Mouse (Mus musculus) forebrain, embryonic 16.5 days (tissue): ENCODE measurements around the gene Pcyt2. TPM values are rescaled to one million over a fixed set of nuclear protein-coding genes. Genes with fewer than 3 reads are reported as not detected.

Experiments
- ATAC-seq: fragments of 200-750 bp; cut with Nextera tagmentation; 2 replicates; pipeline ENCODE4 v1.8.0; 2017; ENCODE audit warnings: mild to moderate bottlenecking, moderate library complexity
- H3K27ac ChIP-seq: fragments of 300-500 bp; sonication (generic); 2 replicates; pipeline ENCODE4 v1.5.1; 2014; ENCODE audit warnings: low read length, control low read depth
- H3K27me3 ChIP-seq: fragments of 300-500 bp; sonication (generic); replicated peaks from 2 replicates; pipeline ENCODE4 v1.6.1; 2014; ENCODE audit warnings: low read length; ENCODE audit not compliant: control insufficient read depth, insufficient read depth
- H3K36me3 ChIP-seq: fragments of 300-500 bp; sonication (generic); 2 replicates; pipeline ENCODE4 v1.6.1; 2014; ENCODE audit not compliant: control insufficient read depth, insufficient read depth
- H3K4me1 ChIP-seq: fragments of 300-500 bp; sonication (generic); replicated peaks from 2 replicates; pipeline ENCODE4 v1.6.1; 2014; ENCODE audit warnings: low read length; ENCODE audit not compliant: control insufficient read depth, insufficient read depth
- H3K4me2 ChIP-seq: fragments of 300-500 bp; sonication (generic); 2 replicates; pipeline ENCODE4 v1.6.1; 2014; ENCODE audit warnings: mild to moderate bottlenecking, low read length, control low read depth
- H3K4me3 ChIP-seq: fragments of 300-500 bp; sonication (generic); replicated peaks from 2 replicates; pipeline ENCODE4 v1.5.1; 2014; ENCODE audit warnings: mild to moderate bottlenecking, low read length, control low read depth
- H3K9ac ChIP-seq: fragments of 300-500 bp; sonication (generic); replicated peaks from 2 replicates; pipeline ENCODE4 v1.6.1; 2014; ENCODE audit warnings: low read depth, low read length, control low read depth
- H3K9me3 ChIP-seq: fragments of 300-500 bp; sonication (generic); 2 replicates; pipeline ENCODE4 v1.6.1; 2016; ENCODE audit warnings: low read length; ENCODE audit not compliant: control insufficient read depth
- WGBS: fragments of 180-500 bp; shearing (Covaris S2); extraction: QIAGEN DNeasy Blood & Tissue Kit; methylation state at CpG from one replicate; pipeline ENCODE4 v1.1.7; 2014; 5-methylcytosine and 5-hydroxymethylcytosine counted together
- polyA plus RNA-seq: library from polyadenylated mRNA; unstranded; fragments of >200 nt; fragmentation: Nextera tagmentation; extraction: Ambion mirVana; gene quantifications from 2 replicates; pipeline ENCODE4 v1.2.1, GENCODE M21; 2015

Gene Pcyt2
- polyA plus RNA-seq, 1 experiment from 2014 or later, result 234 TPM

GRCm38 (mm10) chr11:120657301-120657700, 39.6 kb upstream of the Pcyt2 start:
- no peak for ATAC-seq
- no peak overlapping the region for H3K9ac ChIP-seq
- peaks cover 52% of the 10 kb centered on the region for H3K27me3 ChIP-seq
- no peak overlapping the region for H3K27ac ChIP-seq
- 94% methylated on average over 4 of the region's 4 CpGs for WGBS
- no peaks in the 10 kb centered on the region for H3K36me3 ChIP-seq
- H3K9me3 ChIP-seq, result no peaks in the 10 kb centered on the region
- peaks cover 17% of the 10 kb centered on the region for H3K4me1 ChIP-seq
- no peak overlapping the region for H3K4me2 ChIP-seq
- H3K4me3 ChIP-seq, result no peak overlapping the region

GRCm38 (mm10) chr11:120654741-120655140, 37.0 kb upstream of the Pcyt2 start:
- Histone ChIP-seq H3K9me3 (no peaks in the 10 kb centered on the region), H3K36me3 (no peaks in the 10 kb centered on the region), H3K4me2 (no peak overlapping the region), H3K4me3 (no peak overlapping the region), H3K27ac (no peak overlapping the region), H3K4me1 (peaks cover 2% of the 10 kb centered on the region), H3K27me3 (peaks cover 27% of the 10 kb centered on the region), H3K9ac (no peak overlapping the region)
- WGBS, result 81% methylated on average over 3 of the region's 3 CpGs
- ATAC-seq, result no peak

- ATAC-seq, result no peak
- 58% methylated on average over 3 of the region's 3 CpGs for WGBS
Observed at GRCm38 (mm10) chr11:120651872-120652271, 34.1 kb upstream of the Pcyt2 start.

GRCm38 (mm10) chr11:120648001-120648476, 30.3 kb upstream of the Pcyt2 start, which contains the start of gene Myadml2:
Myadml2 (minus strand) TSS chr11:120648158.
- Histone ChIP-seq H3K4me2 (peak within 1 kb of the TSS; percentile 9), H3K9me3 (no peaks in the 10 kb centered on the region), H3K9ac (0 out of 2 replicates have a peak within 1 kb of the TSS, but pooled peaks have one; percentile 2), H3K4me1 (peaks cover 11% of the 10 kb centered on the region), H3K36me3 (no peaks in the 10 kb centered on the region), H3K27me3 (no peaks in the 10 kb centered on the region), H3K27ac (no peak within 1 kb of the TSS), H3K4me3 (peak within 1 kb of the TSS; percentile 2)
- 6% methylated on average over 13 of the region's 13 CpGs for whole genome bisulfite sequencing
- no peak for ATAC-seq

More at GRCm38 (mm10) chr11:120651872-120652271, 34.1 kb upstream of the Pcyt2 start:
- H3K27ac ChIP-seq, result no peak overlapping the region
- H3K4me1 ChIP-seq, result peaks cover 5% of the 10 kb centered on the region
- H3K36me3 ChIP-seq, result no peaks in the 10 kb centered on the region
- no peaks in the 10 kb centered on the region for H3K9me3 ChIP-seq
- no peak overlapping the region for H3K4me3 ChIP-seq
- peaks cover 4% of the 10 kb centered on the region; the same call in 1 of the 2 replicates for H3K27me3 ChIP-seq
- H3K4me2 ChIP-seq, result no peak overlapping the region
- no peak overlapping the region for H3K9ac ChIP-seq

GRCm38 (mm10) chr11:120647047-120647830, 29.5 kb upstream of the Pcyt2 start:
- Histone ChIP-seq H3K4me1 (peaks cover 17% of the 10 kb centered on the region), H3K4me3 (no peak overlapping the region), H3K27ac (no peak overlapping the region), H3K9ac (no peak overlapping the region), H3K4me2 (no peak overlapping the region), H3K9me3 (no peaks in the 10 kb centered on the region), H3K36me3 (no peaks in the 10 kb centered on the region), H3K27me3 (no peaks in the 10 kb centered on the region)
- 81% methylated on average over 35 of the region's 35 CpGs for WGBS
- ATAC-seq, result no peak

GRCm38 (mm10) chr11:120643601-120643987, 25.9 kb upstream of the Pcyt2 start, which contains the start of gene Pycr1:
Pycr1 (minus strand) TSS chr11:120643769.
- 1% methylated on average over 15 of the region's 15 CpGs for WGBS
- peak within 1 kb of the TSS; percentile 79 for H3K9ac ChIP-seq
- ATAC-seq, result peak; percentile 100
- no peaks in the 10 kb centered on the region for H3K36me3 ChIP-seq
- H3K4me1 ChIP-seq, result peaks cover 17% of the 10 kb centered on the region
- H3K27ac ChIP-seq, result peak within 1 kb of the TSS; percentile 47; the same call in 1 of the 2 replicates
- H3K9me3 ChIP-seq, result no peaks in the 10 kb centered on the region
- H3K27me3 ChIP-seq, result no peaks in the 10 kb centered on the region
- H3K4me3 ChIP-seq, result peak within 1 kb of the TSS; percentile 62
- peak within 1 kb of the TSS; percentile 98 for H3K4me2 ChIP-seq

- Histone ChIP-seq H3K9ac (peak overlapping the region; percentile 79), H3K4me1 (peaks cover 15% of the 10 kb centered on the region), H3K4me2 (peak overlapping the region; percentile 98), H3K27ac (peak overlapping the region; percentile 47; the same call in 1 of the 2 replicates), H3K9me3 (no peaks in the 10 kb centered on the region), H3K27me3 (no peaks in the 10 kb centered on the region), H3K4me3 (peak overlapping the region; percentile 62), H3K36me3 (no peaks in the 10 kb centered on the region)
- 1% methylated on average over 18 of the region's 18 CpGs for WGBS
- ATAC-seq, result peak; percentile 56
Observed at GRCm38 (mm10) chr11:120642939-120643600, 25.3 kb upstream of the Pcyt2 start.

- ATAC-seq, result no peak
- WGBS, result 90% methylated on average over 8 of the region's 8 CpGs
- Histone ChIP-seq H3K9me3 (no peaks in the 10 kb centered on the region), H3K9ac (no peak overlapping the region), H3K4me3 (no peak overlapping the region), H3K27ac (no peak overlapping the region), H3K36me3 (no peaks in the 10 kb centered on the region), H3K4me1 (peaks cover 12% of the 10 kb centered on the region), H3K27me3 (no peaks in the 10 kb centered on the region), H3K4me2 (no peak overlapping the region)
Observed at GRCm38 (mm10) chr11:120641869-120642268, 24.1 kb upstream of the Pcyt2 start.

DNA sequence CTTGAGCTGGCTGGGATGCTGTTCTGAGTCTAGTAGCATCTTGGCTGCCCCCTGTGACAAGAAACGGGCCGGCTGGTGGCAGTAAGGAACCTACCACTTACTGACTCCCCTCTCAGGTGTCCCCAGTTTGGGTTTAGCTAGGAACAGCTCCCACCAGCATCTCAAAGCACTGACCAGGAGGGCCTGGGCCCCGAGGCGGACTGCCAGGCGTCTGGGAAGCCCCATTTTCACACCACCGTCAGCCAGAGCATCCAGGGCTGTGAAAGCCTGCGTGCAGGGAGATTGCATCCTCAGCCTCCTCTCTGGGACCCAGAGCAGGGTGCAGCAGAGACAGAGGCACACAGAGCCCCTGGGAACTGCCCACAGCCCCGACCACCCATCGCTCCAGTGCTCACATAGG, 23.5 kb upstream of the Pcyt2 start:
- WGBS, result 66% methylated on average over 9 of the region's 9 CpGs
- H3K36me3 ChIP-seq, result no peaks in the 10 kb centered on the region
- H3K9ac ChIP-seq, result 0 out of 2 replicates have a peak overlapping the region, but pooled peaks have one; percentile 13

More for the DNA sequence above, 23.5 kb upstream of the Pcyt2 start:
- Histone ChIP-seq H3K4me2 (no peak overlapping the region), H3K9me3 (no peaks in the 10 kb centered on the region), H3K27ac (no peak overlapping the region), H3K4me1 (peaks cover 12% of the 10 kb centered on the region), H3K4me3 (no peak overlapping the region), H3K27me3 (no peaks in the 10 kb centered on the region)
- ATAC-seq, result no peak
